Mouse (Mus musculus) embryo, embryonic 9.5 days (tissue): ENCODE results near the gene Gm13043.
"Not testable (repeated sequence)": the region's sequence is repeated elsewhere in the genome, so short reads cannot be mapped to it uniquely, and the experiment has no call there.

Experiments
- DNase-seq: peaks from one replicate; pipeline ENCODE4 v3.0.0-alpha.2; 2017; ENCODE audit errors: extremely low spot score

Gm13043 gene

DNA sequence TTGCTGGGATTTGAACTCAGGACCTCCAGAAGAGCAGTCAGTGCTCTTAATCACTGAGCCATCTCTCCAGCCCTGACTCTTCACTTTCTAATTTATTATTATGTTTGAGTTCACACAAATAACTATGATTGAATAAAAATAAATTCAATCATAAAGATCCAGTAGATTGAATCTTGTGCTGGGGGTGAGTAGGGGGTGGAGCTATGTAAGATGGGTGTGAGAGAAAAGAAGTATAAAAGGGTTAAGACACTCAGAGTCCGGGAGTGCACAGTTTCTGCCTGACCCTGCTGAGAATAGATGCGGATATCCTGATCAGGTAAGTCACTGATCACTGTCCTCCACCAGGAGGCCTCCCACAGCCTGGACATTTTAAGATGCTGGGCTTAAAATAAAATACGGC, at the start of gene Gm13043:
Gm13043 (plus strand) TSS at position 301 of the 400 bp plus-strand sequence.
- no peak for DNase-seq

DNA sequence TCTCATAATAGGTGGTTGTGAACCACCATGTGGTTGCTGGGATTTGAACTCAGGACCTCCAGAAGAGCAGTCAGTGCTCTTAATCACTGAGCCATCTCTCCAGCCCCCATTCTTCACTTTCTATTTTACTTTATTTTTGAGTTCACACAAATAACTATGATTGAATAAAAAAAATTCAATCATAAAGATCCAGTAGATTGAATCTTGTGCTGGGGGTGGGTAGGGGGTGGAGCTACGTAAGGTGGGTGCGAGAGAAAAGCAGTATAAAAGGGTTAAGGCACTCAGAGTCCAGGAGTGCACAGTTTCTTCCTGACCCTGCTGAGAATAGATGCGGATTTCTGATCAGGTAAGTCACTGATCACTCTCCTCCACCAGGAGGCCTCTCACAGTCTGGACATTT, 24.5 kb downstream of the Gm13043 start, which contains the start of gene Gm13040:
Gm13040 (plus strand) TSS at position 301 of the 400 bp plus-strand sequence.
- DNase-seq: not testable (repeated sequence)

DNA sequence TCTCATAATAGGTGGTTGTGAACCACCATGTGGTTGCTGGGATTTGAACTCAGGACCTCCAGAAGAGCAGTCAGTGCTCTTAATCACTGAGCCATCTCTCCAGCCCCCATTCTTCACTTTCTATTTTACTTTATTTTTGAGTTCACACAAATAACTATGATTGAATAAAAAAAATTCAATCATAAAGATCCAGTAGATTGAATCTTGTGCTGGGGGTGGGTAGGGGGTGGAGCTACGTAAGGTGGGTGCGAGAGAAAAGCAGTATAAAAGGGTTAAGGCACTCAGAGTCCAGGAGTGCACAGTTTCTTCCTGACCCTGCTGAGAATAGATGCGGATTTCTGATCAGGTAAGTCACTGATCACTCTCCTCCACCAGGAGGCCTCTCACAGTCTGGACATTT, 40.3 kb downstream of the Gm13043 start, which contains the start of the genes BC080695 and Gm13057:
BC080695 (plus strand) TSS at position 301 of the 400 bp plus-strand sequence.
Gm13057 (plus strand) TSS at position 310 of the 400 bp plus-strand sequence.
- not testable (repeated sequence) for DNase-seq
